Comparison of ENCODE assay signal across 24 mouse cellular contexts in the genomic region with DNA sequence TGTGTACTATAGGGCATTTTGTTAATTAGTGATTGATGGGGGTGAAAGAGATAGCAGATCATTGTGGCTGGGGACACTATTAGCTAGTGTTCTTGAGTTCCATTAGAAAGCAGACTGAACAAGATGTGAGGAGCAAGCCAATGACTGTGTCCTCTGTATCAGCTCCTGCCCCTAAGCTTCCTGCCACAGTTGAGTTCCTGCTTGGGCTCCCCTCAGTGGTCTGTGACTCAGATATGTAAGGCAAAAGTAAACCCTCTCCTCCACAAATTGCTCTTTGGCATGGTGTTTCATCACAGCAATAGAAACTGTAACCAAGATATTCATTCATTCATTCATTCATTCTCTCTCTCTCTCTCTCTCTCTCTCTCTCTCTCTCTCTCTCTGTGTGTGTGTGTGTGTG.
"Had no signal": no experiment of that assay in that cellular context is flagged by ENCODE, and none has a peak within 500 bp of the region (broad histone marks: within the 10 kb centered on the region; RNA-seq: fewer than 3 reads in every experiment).

No protein-coding gene starts in this region.

- H3K9me3 ChIP-seq: heart, embryonic 10.5 days; heart, embryonic 12.5 days; intestine, embryonic 15.5 days; limb, embryonic 13.5 days; limb, embryonic 15.5 days; liver, embryonic 13.5 days; liver, embryonic 15.5 days had no signal

- H3K27me3 ChIP-seq: heart, embryonic 12.5 days; intestine, embryonic 15.5 days; limb, embryonic 13.5 days; limb, embryonic 15.5 days; liver, embryonic 13.5 days; liver, embryonic 15.5 days had no signal

- H3K36me3 ChIP-seq: heart, embryonic 10.5 days; heart, embryonic 12.5 days; intestine, embryonic 15.5 days; limb, embryonic 13.5 days; limb, embryonic 15.5 days; liver, embryonic 13.5 days; liver, embryonic 15.5 days had no signal

- H3K4me2 ChIP-seq: heart, embryonic 12.5 days; hindbrain, embryonic 14.5 days; intestine, embryonic 15.5 days; limb, embryonic 13.5 days; limb, embryonic 15.5 days; liver, embryonic 13.5 days; liver, embryonic 15.5 days had no signal

- H3K4me1 ChIP-seq: heart, embryonic 10.5 days; heart, embryonic 12.5 days; intestine, embryonic 15.5 days; limb, embryonic 13.5 days; limb, embryonic 15.5 days; liver, embryonic 13.5 days; liver, embryonic 15.5 days had no signal

- ATAC-seq: hindbrain, embryonic 16.5 days; intestine, embryonic 15.5 days; intestine, postnatal 0 days; liver, postnatal 0 days had no signal

- H3K9ac ChIP-seq: heart, embryonic 12.5 days; hindbrain, embryonic 14.5 days; intestine, embryonic 15.5 days; limb, embryonic 13.5 days; limb, embryonic 15.5 days; liver, embryonic 13.5 days; liver, embryonic 15.5 days; liver, postnatal 0 days had no signal

- H3K27ac ChIP-seq: gastrocnemius, adult 2 months; heart, embryonic 10.5 days; hindbrain, embryonic 14.5 days; intestine, embryonic 15.5 days; limb, embryonic 13.5 days; limb, embryonic 15.5 days; liver, embryonic 13.5 days; liver, embryonic 15.5 days had no signal

- H3K4me3 ChIP-seq: gastrocnemius, adult 2 months; heart, embryonic 10.5 days; heart, embryonic 12.5 days; intestine, embryonic 15.5 days; limb, embryonic 13.5 days; limb, embryonic 15.5 days; liver, embryonic 13.5 days; liver, embryonic 15.5 days had no signal

- DNase-seq: gastrocnemius, adult 2 months; gastrocnemius, postnatal 10 days; gastrocnemius, postnatal 25 days; heart, adult 18-20 months; heart, postnatal 10 days; heart, postnatal 4 days; kidney, adult 18-20 months; kidney, adult 8-10 months; kidney, postnatal 10 days; kidney, postnatal 25 days; layer of hippocampus, adult 9-11 months; layer of hippocampus, postnatal 36 days; left cerebral cortex, postnatal 4 days; liver, embryonic 13.5 days; liver, postnatal 0 days had no signal
